Mouse (Mus musculus): ENCODE data around the gene Samd14. TPM values are rescaled to one million over a fixed set of nuclear protein-coding genes. Genes with fewer than 3 reads are reported as not detected.

Gene Samd14
- total RNA-seq, 2 experiments from 2014 or later, result 0.34 to 0.52 TPM

DNA sequence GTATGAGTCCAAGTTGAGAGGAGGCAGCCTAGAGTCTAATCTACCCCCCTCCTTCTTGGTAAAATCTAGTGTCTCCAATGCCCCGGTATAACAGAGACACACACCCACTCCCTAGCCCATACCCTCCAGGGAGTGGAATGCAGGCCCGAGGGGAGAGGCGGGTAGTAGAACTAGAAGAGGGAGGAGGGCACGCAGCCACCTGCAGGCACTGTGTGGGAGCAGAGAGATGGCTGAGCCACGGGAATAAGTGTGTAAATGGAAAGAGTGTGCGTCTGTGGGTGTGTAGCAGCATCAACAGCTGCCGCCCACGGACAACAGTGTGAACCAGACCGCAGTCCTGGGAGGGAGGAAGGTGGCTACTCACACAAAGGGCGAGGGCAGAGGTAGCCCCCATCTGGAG lies 25.2 kb downstream of the Samd14 start:
- no peak for DNase-seq (ENCODE audit: low spot score)

DNA sequence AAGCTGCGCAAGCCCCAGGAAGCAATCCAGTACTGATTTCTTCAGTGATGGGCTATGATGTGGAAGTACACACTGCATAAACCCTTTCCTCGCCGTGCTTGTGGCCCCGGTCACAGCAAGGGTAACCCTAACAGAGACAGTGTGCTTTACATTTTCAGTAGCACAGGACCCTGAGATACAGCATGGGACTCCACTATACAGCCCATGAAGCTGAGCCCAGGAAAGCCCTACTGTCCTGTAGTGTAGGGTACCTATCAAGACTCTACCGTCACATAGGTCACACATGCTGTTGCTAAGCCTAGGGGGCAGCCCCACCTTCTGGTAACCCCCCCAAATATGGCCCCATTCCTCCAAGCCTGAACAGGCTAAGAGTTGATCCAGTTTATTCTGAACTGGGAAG lies 26.8 kb downstream of the Samd14 start:
- no peak for DNase-seq (ENCODE audit: low spot score)

DNA sequence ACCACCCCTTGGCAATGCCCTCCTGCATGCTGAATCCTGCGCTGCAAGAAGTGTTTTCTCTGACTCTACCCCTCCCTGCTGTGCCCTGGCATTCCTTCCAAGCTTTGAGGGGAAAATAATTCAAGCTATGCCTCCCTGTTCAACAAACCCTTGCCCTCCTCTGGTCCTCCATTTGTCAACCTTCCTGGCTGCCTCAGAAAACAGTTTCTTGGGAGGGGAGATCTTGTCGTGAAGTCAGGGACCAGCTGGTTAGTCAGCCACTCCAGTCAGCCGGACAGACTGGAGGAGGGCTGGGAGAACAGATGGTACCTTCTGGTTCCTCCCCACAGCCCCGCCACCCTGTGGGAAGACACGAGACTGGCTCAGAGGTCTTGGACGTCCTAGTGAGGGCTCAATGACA lies 27.6 kb downstream of the Samd14 start:
- no peak for DNase-seq (ENCODE audit: low spot score)

DNA sequence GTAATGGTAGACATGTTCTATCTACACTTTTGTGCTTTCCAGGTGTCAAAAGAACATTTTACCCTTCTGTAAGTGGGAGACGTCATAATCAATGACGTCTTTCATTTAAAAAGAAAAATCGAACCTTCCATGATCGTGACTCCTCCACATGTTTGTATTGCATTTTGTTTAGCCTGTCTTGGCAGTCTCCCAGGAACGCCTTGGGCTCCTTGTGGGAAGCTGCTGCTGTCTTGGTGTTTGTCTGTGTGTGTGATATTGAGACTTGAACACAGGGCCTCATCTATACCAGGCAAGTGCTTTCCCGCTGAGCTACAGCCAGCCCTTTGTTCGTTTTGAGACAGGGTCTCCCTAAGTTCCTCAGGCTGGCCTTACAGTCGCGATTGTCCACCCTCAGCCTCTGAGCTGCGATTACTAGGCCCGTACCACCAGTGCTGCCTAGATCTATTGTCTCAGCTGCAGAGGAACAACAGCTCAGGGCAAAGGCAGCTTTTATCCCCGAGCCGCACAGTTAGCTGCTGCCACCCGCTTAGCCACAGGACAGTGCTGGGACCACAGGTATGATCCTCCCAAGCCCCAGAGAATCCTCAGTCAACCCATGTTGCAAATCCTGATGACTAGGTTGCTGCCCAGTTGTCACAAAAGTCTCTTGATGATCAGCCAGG lies 28.6 kb downstream of the Samd14 start:
- no peak for DNase-seq (ENCODE audit: low spot score)

DNA sequence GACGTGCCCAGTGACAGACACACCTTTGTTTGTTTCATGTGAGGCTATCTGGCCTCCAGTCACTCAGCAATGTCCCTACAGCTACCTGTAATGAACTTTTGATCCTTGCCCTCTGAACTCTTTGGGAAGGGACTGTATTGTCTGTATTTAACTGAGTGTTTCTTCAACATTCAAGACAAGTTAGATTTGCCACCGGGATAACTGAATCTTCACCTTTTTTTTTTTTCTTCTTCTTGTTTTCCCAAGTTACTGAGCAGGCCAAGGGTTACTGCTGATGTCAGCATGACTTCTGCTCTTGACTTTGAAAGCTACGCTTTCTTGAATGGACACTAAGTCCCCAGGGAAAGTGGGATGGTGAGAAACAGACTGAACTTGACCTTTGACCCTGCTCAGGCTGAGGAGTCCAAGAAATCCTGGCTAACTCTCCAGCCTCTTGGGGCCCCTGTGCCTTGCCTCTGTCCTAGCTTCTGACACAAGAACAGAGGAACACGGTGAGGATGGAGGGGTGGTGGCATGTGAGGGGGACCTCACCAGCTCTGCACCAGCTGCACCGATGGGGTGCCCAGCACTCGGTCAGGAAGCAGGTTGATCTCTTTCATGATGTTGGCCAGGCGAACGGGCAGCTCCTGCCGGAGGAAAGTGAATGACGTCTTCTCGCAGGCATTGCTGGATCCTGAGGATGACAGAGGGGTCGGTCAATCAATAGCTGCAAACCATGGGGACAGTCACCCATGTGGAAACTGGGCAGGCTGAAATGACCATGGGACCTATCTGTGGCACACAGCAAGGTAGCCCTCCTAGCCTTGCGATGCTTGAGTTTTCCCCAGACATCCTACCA lies 29.4 kb downstream of the Samd14 start:
- peak; percentile 43 for DNase-seq (ENCODE audit: low spot score)

DNA sequence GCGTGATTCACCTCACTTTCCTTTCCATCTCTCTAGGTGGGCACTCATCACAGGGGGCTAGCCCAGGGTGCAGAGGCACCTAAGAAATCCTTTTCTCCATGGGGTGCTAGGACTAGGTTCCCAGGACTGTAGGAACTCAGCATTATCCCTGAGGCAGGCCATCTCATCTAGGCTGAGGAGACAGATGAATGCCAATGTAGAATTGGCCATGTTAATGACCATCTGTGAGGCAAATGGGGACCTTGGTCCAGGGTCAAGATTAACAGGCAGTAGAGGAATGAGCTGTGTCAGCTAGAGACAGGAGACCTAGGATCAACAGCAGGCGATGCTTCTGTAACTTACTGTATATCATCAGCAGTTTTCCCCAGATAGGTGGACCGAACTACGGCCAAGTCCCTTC lies 30.1 kb downstream of the Samd14 start:
- no peak for DNase-seq (ENCODE audit: low spot score)

DNA sequence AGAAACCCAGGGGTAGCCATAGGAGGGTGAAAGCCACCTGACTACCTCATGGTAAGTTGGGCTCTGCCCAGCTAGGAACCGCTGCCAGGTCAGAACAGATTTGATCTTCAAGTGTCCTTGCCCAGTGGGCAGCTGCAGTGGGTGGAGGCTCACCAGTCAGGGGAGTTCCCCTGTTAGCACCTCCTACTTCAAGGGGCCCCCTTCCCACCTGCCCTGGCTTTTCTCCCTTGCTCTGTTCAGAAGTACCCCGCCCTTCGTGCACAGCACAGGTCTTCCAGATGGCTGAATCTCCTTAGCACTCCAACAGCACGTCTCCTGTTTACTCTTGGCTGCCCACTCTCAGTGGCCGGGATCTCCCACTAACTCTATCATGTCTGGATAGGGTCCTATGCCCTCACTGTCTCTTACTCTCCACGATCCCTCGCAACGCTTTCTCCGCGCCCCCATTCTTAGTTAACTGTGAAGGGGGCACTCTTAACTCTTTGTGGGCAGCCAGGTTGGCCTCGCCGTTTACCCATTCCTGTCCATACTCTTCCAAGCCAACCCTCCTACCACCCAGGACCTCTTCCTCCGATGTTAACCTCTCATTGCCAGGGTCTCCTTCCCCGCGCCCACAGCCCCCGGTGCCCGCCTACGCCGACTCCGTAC lies 30.9 kb downstream of the Samd14 start:
- peak; percentile 92 for DNase-seq (ENCODE audit: low spot score)

DNA sequence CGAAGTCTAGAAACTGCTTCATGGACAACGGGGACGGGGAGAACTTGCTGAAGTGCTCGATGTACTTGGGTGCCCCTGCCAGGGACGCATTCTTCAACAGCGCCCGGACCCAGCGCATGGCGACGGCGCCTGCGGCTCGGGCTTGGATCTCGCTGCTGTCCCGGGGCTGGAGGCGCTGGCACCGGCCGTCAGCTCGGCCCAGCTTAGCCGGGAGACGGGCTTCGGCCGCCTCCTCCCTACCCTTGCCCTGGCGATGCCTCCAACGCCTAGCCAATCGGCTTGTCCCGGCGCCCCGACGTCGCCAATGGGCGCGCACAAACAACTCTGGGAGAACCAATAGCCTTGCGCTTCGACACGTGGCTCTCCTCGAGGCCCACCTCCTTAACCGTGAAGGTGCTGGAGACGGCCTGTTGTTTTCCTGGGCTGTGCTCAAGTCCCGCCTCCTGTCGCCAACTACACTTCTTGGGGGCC lies 31.5 kb downstream of the Samd14 start, which contains the start of gene Pdk2:
Gene Pdk2, minus strand, starts transcription at position 216 of the 471 bp plus-strand sequence.
- DNase-seq (ENCODE audit: low spot score), result peak; percentile 96

DNA sequence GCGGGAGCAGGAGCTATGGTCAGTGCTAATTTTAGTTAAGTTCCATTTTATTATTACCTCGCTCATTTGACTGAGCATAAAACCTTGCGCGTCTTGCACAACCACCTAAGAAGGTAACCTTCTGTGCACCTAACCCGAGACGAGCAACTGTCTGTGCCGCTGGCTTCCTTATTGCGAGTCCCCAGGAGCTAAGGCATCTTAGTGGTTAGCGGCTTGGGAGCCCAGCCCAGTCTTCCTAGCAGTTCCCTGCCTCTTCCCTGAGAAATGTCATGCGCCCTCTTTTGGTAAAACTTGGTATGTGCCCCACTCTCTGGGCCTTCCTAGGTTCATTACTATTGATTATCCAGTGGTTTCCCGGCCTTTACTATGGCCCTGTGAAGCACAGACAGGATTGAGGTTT lies 32.4 kb downstream of the Samd14 start:
- peak; percentile 91 for DNase-seq (ENCODE audit: low spot score)

DNA sequence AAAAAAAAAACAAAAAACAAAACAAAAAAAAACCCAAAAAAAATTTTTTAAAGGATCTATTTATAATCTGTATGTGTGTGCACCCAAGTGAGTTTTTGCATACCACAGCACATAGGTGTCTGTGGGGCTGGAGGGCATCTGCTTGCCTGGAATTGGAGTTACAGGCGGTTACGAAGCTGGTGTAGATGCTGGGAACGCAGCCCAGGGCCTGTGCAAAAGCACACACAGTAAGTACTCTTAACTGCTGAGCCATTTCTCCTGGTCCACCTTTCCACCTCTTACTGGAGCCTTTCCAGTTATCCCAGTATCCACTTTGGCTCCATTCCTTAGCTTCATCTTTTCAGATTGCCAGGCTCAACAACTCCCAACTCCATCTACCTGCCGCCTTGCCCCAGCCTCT lies 33.4 kb downstream of the Samd14 start:
- no peak for DNase-seq (ENCODE audit: low spot score)

DNA sequence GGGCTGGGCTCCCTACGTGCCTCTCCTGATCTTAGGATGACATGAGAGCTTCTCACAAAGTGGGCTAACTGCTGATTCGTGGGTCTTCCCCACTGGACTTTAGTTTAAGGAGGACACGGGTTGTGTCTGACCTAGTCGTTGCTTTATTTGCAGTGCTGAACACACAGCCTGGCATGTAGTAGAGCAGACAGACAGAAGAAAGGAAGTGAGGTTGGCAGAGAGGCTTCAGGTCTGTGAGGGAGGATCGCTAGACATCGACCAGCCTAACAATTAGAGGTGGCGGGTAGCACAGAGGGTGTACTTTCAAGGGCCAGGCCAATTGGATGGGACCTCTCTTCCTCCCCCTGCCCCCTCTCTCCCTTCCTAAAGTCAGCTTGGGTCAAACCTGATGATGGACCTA lies 33.9 kb downstream of the Samd14 start:
- no peak for DNase-seq (ENCODE audit: low spot score)

DNA sequence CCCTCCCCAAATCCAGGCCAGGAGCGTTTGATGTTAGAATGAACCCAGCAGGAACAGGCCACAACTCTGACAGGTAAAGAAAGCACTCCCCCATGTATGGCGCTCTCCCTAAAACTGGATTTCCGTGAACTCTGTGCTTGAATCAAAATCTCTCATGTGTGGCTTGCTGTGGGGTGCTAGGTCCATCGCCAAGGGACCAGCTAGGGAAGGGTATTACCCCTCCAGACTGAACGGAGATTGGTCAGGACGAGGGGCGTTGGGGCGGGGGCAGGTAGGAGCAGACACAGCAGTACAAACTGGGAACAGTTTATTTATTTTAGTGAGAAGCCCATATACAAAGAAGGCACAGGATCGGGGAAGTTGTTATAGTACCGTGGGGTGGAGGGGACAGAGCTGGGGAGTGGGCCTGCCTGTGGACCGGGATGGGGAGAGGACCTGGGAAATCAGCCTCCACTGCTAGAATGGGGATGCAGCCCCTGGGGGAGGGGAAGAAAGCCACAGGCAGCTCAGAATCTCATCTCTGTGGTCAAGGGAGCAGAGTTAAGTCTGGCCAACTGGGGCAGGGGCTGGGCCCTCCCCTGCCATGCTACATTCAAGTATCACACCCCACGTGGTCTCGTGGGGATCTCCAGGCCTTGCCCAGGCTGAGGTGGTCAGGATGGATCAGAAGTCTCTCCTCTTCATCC lies 34.6 kb downstream of the Samd14 start:
- DNase-seq (ENCODE audit: low spot score), result no peak

DNA sequence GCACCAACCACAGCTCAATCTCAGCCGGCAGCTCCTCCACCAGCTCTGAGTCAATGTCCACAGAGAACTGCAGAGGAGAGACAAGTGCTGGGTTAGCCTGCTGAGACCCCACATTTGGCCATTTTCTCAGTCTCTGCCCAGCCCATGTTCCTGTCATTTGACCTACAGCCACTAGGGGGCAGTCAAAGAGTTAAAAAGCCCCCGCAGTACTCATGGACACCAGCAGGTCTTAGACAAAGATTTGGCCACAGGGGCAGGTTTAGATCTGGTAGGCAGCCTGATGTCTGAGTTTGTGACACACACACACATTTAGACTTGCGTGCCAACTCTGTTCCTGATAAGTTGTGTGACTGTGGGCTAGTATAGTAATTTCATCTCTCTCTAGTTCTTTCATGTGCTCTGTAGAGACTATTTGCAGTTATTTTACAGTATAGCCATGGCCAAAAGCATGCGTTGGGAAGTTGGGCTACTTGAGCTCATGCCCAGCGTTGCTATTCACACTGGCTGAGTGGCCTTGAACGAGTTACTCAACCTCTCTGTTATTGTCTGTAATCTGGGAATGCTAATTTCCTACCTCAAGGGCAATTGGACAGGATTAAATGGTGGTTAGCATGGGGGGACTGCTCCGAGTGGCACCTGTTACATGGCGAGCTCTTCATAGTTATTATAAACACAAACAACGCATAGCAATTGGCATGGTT lies 37.5 kb downstream of the Samd14 start:
- DNase-seq (ENCODE audit: low spot score), result peak; percentile 64

DNA sequence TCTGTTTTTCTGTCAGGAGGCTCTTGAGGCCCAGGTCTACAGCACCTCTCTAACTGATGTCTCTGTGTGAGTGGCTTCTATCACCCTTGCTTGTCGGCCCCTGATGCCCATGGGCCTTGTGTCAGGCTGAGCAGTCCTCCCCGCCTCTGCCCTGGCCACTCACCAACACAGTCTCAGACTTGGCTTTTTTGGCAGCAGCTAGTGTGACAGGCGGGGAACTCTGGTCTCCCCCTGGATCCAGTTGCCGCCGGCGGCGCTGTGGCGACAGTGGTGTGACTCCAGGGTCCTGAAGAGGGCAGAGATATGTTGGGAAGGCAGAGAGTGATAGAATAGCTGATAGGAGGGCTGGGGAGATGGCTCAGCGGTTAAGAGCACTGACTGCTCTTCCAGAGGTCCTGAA lies 43.4 kb downstream of the Samd14 start:
- DNase-seq (ENCODE audit: low spot score), result no peak

DNA sequence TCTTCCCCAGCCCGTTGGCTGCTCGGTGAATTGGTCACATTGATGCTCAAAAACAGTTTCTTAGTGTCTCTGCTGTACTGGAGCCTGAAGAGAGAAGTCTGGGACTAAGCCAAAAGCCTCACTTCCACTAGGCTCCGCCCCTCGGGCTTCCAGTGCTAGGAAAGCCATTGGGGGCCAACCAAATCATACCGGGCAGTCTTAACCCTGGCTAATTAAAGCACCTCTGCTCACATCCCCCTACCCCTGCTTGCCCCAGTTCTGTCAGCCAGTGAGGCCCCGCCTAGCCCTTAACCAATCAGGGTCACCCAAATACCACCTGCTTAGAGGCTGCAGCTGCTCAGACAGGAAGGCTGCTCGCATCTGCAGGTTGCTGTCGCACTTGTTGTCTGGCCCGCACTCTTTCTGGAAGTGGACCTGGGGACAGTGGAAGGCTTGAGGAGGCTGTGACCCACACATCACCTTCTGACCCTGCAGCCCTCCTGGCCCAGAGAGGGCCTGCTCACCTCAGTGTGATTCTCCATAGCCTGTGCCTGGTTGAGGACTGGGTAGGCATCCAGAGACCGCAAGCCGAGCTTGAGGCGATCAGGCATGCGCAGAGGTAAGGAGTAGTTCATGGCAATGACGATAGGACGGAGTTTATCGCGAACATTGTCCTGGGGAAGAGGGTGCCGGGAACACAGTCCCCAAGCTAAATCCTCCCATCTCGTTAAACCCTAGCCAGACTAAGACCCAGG lies 47.3 kb downstream of the Samd14 start:
- DNase-seq (ENCODE audit: low spot score), result no peak

DNA sequence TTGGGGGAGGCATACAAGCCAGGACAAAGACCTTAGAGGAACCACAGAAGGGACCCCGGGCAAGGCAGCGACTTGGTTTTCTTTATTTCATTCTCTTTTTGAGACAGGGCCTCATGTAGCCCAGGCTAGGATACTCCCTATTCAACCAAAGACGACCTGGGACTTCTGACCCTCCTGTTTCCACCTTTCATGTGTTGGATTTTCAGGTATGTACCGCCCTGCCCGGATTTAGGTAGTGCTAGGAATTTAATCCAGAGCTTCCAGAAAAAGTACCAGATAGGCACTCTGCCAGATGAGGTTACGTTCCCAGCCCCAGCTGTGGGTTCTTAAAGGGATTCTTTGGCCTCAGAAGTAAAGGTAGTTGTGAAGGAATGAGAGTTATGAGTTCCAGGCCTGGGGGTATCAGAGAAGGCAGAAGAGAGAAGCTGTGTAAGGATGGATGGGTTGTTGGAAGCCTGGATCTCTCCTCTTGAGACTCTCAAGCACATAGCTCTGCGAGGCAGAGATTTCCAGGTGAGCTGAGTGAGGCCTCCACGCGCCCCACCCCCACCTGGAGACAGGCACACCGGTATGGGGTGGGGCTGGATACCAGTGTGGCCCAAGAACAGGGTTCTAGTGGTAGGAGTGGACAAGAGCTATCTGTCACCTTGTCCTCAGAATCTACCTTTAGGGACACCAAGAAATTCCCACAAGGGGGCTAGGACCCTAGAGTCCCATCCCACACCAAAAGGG lies 59.7 kb downstream of the Samd14 start:
- DNase-seq (ENCODE audit: low spot score), result no peak

DNA sequence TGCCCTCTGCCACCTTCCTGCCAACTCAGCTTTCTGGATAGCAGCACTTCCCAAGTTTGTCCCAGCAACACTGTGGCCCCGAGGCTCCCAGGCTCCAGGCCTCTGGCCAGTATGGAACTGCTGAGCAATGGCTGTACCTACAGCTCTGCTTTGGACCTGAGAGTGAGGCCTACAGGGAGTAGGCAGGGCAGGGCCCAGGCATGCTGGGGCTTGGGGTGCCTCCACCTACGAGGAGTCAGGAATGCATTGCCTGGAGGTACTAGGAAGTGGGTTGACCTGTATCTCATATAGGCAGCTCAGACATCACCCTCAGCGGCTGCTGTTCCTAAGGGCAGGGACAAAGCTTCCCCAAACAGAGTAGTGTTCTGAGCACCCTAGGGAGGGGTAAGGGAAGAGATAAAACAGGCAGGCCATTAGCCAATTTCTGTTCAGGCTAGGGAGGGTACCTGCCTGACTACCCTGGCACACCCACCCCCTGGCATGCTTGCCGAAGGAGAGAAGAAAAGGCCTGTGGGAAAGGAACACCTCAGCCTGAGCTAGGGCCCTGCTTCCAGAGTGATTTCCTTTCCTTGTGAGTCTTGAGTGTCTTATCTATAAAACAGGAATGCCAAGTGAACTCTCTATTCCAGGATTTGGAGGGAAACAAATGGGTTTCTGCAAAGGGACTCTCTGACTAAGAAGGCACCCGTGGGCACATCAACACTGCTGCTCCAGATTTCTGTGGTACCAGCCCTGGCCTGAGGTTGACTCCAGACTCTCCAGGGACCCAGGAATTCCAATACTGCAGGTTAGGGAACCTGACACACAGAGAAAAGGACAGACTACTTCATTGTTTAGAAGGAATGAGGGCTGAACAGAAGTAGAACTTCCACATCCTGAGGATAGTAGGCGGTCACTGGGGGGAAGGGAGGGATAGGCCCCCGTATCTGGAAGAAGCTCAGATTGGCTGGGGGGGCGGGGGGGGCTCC lies 60.7 kb downstream of the Samd14 start:
- no peak for DNase-seq (ENCODE audit: low spot score)

DNA sequence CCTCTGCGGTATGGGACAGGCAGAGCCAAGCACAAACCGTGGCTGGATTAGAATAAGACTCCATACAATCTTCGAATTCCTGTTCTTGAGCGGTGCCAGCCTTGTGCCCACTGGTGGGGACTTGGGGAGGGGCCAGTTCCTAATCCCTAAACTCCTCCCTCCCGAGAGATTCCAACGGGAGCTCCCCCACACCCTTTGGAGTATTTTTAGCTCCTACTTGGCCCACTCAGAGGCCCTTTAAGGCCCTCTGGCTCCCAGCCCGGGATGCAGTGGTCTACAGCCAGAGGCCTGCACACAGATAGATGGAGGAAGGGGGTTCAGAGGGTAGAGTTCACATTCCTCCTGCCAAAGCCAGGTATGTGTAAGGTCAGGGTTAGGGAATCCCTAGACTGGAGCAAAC lies 61.6 kb downstream of the Samd14 start:
- no peak for DNase-seq (ENCODE audit: low spot score)

DNA sequence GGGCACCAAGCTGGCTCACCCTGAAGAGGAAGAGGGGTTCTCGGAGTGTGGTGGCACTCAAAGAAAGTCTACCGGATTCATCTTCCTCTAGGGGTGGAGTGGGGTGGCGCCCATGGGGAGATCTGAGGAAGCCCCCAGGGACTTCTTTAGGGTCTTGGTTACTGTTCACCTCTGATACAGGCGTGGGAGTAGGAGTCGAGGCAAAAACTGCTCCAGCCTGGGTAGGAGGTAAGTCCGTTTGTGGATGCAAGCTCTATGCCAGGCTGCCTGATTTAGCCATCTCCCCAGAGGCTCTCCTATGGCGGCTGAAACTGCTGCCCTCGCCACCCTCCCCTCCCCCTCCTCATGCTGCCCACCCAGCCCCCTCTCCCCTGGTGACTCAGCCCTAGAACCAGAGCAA lies 62.5 kb downstream of the Samd14 start:
- no peak for DNase-seq (ENCODE audit: low spot score)

Measured in gastrocnemius, adult 18-20 months (tissue).